Mouse (Mus musculus) midbrain, embryonic 16.5 days (tissue): ENCODE data around the gene Ccdc106. TPM values are rescaled to one million over a fixed set of nuclear protein-coding genes. Genes with fewer than 3 reads are reported as not detected.

ENCODE experiments used
- ATAC-seq: fragments of 200-750 bp; cut with Nextera tagmentation; 2 replicates; pipeline ENCODE4 v1.8.0; 2017; ENCODE audit warnings: moderate TSS enrichment
- H3K27ac ChIP-seq: fragments of 300-500 bp; sonication (generic); 2 replicates; pipeline ENCODE4 v1.5.1; 2014; ENCODE audit warnings: mild to moderate bottlenecking, low read length, mixed read lengths
- H3K27me3 ChIP-seq: fragments of 300-500 bp; sonication (generic); 2 replicates; pipeline ENCODE4 v1.6.1; 2014; ENCODE audit warnings: low read depth, low read length, mixed read lengths; ENCODE audit not compliant: control insufficient read depth, insufficient read depth
- H3K36me3 ChIP-seq: fragments of 300-500 bp; sonication (generic); 2 replicates; pipeline ENCODE4 v1.6.1; 2014; ENCODE audit warnings: mild to moderate bottlenecking, low read length, moderate library complexity, mixed read lengths; ENCODE audit not compliant: control insufficient read depth, insufficient read depth
- H3K4me1 ChIP-seq: fragments of 300-500 bp; sonication (generic); 2 replicates; pipeline ENCODE4 v1.6.1; 2014; ENCODE audit warnings: mild to moderate bottlenecking, low read length, mixed read lengths; ENCODE audit not compliant: control insufficient read depth, insufficient read depth
- H3K4me2 ChIP-seq: fragments of 300-500 bp; sonication (generic); 2 replicates; pipeline ENCODE4 v1.6.1; 2014; ENCODE audit warnings: mild to moderate bottlenecking, low read length, mixed read lengths
- H3K4me3 ChIP-seq: fragments of 300-500 bp; sonication (generic); 2 replicates; pipeline ENCODE4 v1.5.1; 2014; ENCODE audit warnings: low read depth, mild to moderate bottlenecking, low read length, moderate library complexity, mixed read lengths
- H3K9ac ChIP-seq: fragments of 300-500 bp; sonication (generic); 2 replicates; pipeline ENCODE4 v1.6.1; 2014; ENCODE audit warnings: low read depth, low read length, mixed read lengths
- H3K9me3 ChIP-seq: fragments of 300-500 bp; sonication (generic); replicated peaks from 2 replicates; pipeline ENCODE4 v1.6.1; 2014; ENCODE audit warnings: mild to moderate bottlenecking, low read length, mixed read lengths; ENCODE audit not compliant: control insufficient read depth, poor library complexity, severe bottlenecking
- WGBS: fragments of 180-500 bp; shearing (Covaris S2); extraction: QIAGEN DNeasy Blood & Tissue Kit; methylation state at CpG from one replicate; pipeline ENCODE4 v1.1.7; 2014; 5-methylcytosine and 5-hydroxymethylcytosine counted together
- polyA plus RNA-seq: library from polyadenylated mRNA; unstranded; fragments of >200 nt; fragmentation: Nextera tagmentation; extraction: Ambion mirVana; gene quantifications from 2 replicates; pipeline ENCODE4 v1.2.1, GENCODE M21; 2015

Gene Ccdc106
- 70.0 and 73.1 TPM in 2 replicates for polyA plus RNA-seq

DNA sequence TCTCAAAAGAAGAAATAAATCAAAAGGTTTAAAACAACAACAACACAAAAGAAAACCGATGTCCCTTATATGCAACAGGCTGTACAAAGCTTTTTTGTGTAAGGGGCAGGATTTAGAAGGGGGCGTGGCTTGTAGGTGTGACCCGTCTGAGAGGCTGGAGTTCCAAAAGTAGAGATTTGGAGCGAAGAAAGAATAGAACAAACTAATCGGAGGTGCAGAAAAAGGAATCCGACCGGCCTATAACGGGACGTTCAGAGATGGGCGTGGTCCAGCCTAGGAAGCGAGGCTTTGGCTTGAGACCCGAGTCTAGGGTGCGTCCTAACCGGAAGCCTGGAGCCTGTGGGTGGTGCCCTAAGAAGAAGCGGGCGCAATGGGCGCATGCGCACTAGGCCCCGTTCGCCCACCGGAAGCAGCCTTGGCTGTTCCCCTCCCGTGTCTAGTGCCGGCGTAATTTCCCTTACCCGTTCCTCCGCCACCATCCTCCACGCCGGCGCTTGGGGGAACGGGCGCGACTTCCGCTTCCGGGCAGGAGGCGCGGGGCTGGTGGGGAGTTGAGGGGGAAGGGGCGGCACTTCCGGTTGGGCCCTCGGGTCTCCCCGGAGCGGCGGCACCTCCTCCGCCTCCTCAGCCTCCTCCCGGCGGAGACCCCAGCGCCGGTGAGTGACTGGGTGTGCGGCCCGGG lies at the start of gene Ccdc106, which contains the start of gene Zfp865:
Ccdc106 (plus strand) TSS at position 554 of the 682 bp plus-strand sequence.
Zfp865 (plus strand) TSS at position 377 of the 682 bp plus-strand sequence.
- Histone ChIP-seq H3K36me3 (no peaks in the 10 kb centered on the region; the same call in 1 of the 2 replicates), H3K9me3 (no peaks in the 10 kb centered on the region), H3K9ac (peak within 1 kb of the TSS; percentile 79), H3K4me2 (peak within 1 kb of the TSS; percentile 84), H3K4me3 (peak within 1 kb of the TSS; percentile 56), H3K27me3 (no peaks in the 10 kb centered on the region), H3K27ac (peak within 1 kb of the TSS; percentile 78), H3K4me1 (peaks cover 14% of the 10 kb centered on the region)
- under 1% methylated on average over 41 of the region's 49 CpGs for WGBS
- peak; percentile 92 for ATAC-seq

DNA sequence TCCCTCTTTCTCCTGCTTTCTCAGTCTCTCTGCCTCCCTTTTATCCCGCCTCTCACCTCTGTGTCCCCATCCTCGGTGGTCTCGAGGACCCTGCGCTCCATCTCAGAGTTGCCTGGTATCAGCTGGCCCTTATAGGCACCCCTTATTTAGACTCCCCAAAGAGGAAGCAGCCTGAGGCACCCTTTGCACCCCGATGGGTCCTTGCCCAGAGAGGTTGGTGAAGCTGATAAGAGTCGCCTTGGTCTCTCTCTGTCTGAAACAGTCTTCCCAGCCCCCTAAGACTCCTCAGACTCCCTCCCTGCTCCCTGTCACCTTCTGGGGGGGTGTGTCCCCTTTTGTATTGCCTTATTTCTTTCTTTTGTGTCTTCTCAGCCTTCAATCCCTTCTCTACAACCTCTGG lies 49.3 kb upstream of the Ccdc106 start, which contains the start of gene Sbk3:
Sbk3 (minus strand) TSS at position 101 of the 400 bp plus-strand sequence.
- ATAC-seq: no peak
- no peaks in the 10 kb centered on the region for H3K36me3 ChIP-seq
- H3K27ac ChIP-seq: no peak within 1 kb of the TSS
- no peaks in the 10 kb centered on the region for H3K9me3 ChIP-seq
- WGBS: 32% methylated on average over 6 of the region's 6 CpGs
- no peak within 1 kb of the TSS for H3K4me2 ChIP-seq
- H3K4me1 ChIP-seq: no peaks in the 10 kb centered on the region
- H3K27me3 ChIP-seq: no peaks in the 10 kb centered on the region
- H3K4me3 ChIP-seq: no peak within 1 kb of the TSS
- H3K9ac ChIP-seq: no peak within 1 kb of the TSS

DNA sequence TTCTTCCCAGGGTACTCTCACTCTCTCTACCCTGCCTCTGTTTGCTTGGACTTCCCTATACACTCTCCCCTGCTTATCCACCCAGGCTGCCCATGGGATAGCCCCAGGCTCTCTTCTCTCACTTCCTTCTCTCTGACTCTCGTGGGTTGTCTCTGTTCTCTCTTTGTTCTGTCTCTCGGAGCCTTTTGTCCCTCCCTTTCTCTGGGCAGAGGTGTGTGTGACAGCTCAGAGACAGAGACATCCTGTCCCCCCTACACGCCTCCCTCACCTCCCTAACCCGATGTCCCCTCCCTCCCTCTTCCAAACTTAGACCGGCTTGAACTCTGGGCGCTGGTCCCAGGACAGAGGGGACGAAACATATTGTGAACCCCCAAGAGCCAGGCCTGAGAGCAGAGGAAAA lies 48.6 kb upstream of the Ccdc106 start:
- Histone ChIP-seq H3K36me3 (no peaks in the 10 kb centered on the region), H3K9me3 (no peaks in the 10 kb centered on the region), H3K4me1 (no peaks in the 10 kb centered on the region), H3K4me3 (no peak overlapping the region), H3K4me2 (no peak overlapping the region), H3K9ac (no peak overlapping the region), H3K27ac (no peak overlapping the region), H3K27me3 (no peaks in the 10 kb centered on the region)
- no peak for ATAC-seq
- WGBS: 23% methylated on average over 7 of the region's 7 CpGs

DNA sequence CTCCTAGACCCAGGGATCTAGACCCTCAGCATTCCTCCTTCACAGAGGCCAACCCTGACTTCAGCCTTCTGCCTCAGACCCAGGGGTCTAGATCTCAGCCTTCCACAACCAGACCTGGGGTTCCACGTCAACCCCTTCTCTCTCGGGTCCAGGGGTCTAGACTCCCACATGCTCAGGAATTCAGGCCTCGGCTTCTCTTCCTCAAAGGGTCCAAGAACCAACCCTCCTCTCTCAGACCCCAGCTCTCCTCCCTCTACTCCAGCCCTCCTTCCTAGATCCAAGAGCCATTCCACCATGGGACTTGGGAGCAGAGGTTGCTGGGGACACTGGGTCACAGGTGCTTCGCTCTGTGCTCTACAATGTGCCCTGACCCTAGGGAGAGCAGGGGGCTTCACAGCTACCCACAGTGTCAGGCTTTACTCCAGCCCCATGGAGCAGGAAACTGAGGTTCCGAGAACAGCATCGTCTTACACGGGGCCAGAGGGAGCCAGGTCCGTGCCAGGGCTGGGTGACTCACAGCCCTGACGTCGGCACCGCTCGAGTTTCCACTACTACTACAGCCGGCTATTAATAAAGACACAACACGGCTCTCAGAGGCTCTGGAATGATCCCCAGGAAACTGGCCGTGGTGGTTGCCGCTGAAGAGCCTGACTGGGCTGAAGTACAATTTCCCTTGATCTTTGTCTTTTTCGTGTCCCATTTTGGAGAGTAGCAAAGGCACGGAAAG lies 47.9 kb upstream of the Ccdc106 start:
- no peak overlapping the region for H3K4me3 ChIP-seq
- H3K9ac ChIP-seq: no peak overlapping the region
- 81% methylated on average over 18 of the region's 18 CpGs for WGBS
- H3K4me2 ChIP-seq: no peak overlapping the region
- H3K36me3 ChIP-seq: no peaks in the 10 kb centered on the region
- H3K27me3 ChIP-seq: no peaks in the 10 kb centered on the region
- no peaks in the 10 kb centered on the region for H3K9me3 ChIP-seq
- H3K4me1 ChIP-seq: no peaks in the 10 kb centered on the region
- H3K27ac ChIP-seq: no peak overlapping the region
- no peak for ATAC-seq

DNA sequence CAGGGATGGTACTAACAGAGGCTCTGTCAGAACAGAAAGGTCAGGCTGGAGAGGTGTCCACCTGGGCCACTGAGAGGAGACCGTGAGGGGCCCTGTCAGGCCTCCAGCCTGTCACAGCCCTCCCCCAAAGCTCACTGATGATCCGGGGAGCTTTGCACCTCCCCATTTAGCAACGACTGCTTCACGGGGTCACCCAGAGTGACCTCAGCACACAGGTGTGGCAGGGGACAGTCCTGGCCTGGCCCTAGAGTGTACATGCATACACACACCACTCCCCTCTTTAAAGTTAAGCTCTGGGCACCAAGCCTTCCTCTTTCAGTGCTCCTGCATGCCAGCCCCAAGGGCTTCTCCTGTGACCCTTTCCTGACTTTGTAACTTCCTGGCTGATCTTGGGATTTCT lies 44.9 kb upstream of the Ccdc106 start:
- Histone ChIP-seq H3K4me1 (no peaks in the 10 kb centered on the region), H3K4me2 (no peak overlapping the region), H3K4me3 (no peak overlapping the region), H3K27ac (no peak overlapping the region), H3K36me3 (no peaks in the 10 kb centered on the region), H3K27me3 (no peaks in the 10 kb centered on the region), H3K9me3 (no peaks in the 10 kb centered on the region), H3K9ac (no peak overlapping the region)
- no peak for ATAC-seq
- 72% methylated on average over 4 of the region's 4 CpGs for WGBS

DNA sequence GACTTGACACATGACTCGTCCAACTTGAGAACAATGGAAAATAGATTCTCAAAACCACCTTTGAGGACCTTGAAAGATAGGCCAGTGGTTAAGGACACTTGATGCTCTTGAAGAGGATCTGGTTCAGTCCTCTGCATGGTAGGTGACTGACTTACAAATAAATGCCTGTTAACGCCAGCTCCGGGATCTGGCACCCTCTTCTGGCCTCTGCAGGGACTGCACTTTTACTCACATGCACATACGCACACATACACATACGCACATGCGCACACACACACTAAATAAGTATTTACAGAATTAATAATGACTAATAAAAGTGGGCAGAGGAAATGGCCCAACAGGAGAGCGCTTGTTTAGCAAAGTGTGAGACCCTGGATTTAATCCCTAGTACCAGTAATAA lies 43.5 kb upstream of the Ccdc106 start:
- ATAC-seq: no peak
- Histone ChIP-seq H3K4me3 (no peak overlapping the region), H3K4me1 (no peaks in the 10 kb centered on the region), H3K9me3 (no peaks in the 10 kb centered on the region), H3K36me3 (no peaks in the 10 kb centered on the region), H3K27ac (no peak overlapping the region), H3K27me3 (no peaks in the 10 kb centered on the region), H3K9ac (no peak overlapping the region), H3K4me2 (no peak overlapping the region)
- 90% methylated on average over 7 of the region's 7 CpGs for WGBS

DNA sequence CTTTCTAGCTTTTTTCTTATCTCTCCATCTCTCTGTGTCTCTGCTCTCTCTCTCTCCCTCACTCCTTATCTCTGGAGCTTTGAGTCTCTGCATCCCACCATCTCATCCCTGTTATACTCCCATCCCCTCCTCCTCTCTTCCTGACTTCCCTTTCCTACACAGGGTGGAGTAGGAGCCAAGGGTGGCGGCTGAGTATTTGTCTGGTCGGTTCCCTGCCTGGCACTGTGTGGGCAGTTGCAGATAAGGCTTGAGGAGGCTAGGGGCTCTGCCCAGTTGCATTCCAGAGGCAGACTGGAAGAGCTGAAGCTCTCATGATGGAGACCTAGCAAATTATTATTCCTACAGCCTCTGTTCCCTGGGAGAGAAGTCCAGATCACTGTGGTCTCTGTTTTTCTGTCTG lies 32.1 kb upstream of the Ccdc106 start:
- Histone ChIP-seq H3K4me2 (no peak overlapping the region), H3K27ac (no peak overlapping the region), H3K9ac (no peak overlapping the region), H3K9me3 (no peaks in the 10 kb centered on the region), H3K4me3 (no peak overlapping the region), H3K36me3 (peaks cover 8% of the 10 kb centered on the region), H3K4me1 (no peaks in the 10 kb centered on the region), H3K27me3 (no peaks in the 10 kb centered on the region)
- no peak for ATAC-seq
- WGBS: 86% methylated on average over 2 of the region's 2 CpGs

DNA sequence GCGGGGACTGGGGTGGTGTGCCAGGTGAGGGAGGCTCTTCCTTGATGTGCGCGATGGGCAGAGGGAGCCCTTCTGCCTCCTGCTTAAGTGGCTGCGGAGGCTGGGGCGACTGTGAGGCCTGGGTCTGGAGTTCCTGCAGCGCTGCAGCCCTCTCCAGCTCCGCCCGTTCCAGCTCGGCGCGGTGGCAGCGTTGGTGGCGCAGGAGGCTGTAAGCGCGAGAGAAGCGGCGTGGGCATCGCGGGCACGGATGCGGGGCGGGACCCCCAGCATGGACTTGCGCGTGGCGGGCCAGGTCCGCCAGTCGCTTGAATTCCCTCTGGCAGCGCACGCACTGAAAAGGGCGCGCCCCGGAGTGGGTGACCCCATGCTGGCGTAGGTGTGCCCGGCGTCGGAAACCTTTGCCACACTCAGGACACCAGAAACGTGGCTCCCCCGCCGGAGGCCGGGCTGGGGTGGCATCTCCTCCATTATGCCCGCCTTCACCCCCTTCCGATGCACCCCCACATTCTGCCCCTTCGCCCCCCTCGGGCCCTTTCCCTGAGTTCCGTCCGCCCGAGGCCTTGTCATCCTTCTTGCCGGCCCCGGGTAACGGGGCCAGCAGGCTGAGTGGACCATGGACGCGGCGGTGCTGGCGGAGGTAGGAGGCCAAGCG lies 26.9 kb upstream of the Ccdc106 start:
- Histone ChIP-seq H3K4me2 (peak overlapping the region; percentile 91), H3K9ac (0 out of 2 replicates have a peak overlapping the region, but pooled peaks have one; percentile 5), H3K27me3 (no peaks in the 10 kb centered on the region), H3K4me1 (peaks cover 24% of the 10 kb centered on the region), H3K36me3 (peaks cover 14% of the 10 kb centered on the region), H3K27ac (no peak overlapping the region), H3K9me3 (no peaks in the 10 kb centered on the region), H3K4me3 (peak overlapping the region; percentile 18)
- WGBS: 42% methylated on average over 50 of the region's 55 CpGs
- ATAC-seq: no peak
